Mouse (Mus musculus) heart, embryonic 16.5 days (tissue): ENCODE data around the gene Dcaf17. TPM values are rescaled to one million over a fixed set of nuclear protein-coding genes. Genes with fewer than 3 reads are reported as not detected.

Experiments
- ATAC-seq: fragments of 200-750 bp; cut with Nextera tagmentation; replicated peaks from 2 replicates; pipeline ENCODE4 v1.8.0; 2017; ENCODE audit warnings: moderate number of reproducible peaks; ENCODE audit not compliant: insufficient read depth, low FRiP score; ENCODE audit errors: extremely low read depth
- H3K27ac ChIP-seq: fragments of 300-500 bp; sonication (generic); 2 replicates; pipeline ENCODE4 v1.5.1; 2014; ENCODE audit warnings: mild to moderate bottlenecking, low read length, control low read depth, moderate library complexity
- H3K27me3 ChIP-seq: fragments of 300-500 bp; sonication (generic); 2 replicates; pipeline ENCODE4 v1.6.1; 2014; ENCODE audit warnings: low read length, mixed read lengths; ENCODE audit not compliant: control insufficient read depth, insufficient read depth
- H3K36me3 ChIP-seq: fragments of 300-500 bp; sonication (generic); 2 replicates; pipeline ENCODE4 v1.6.1; 2014; ENCODE audit not compliant: control insufficient read depth, insufficient read depth
- H3K4me1 ChIP-seq: fragments of 300-500 bp; sonication (generic); 2 replicates; pipeline ENCODE4 v1.6.1; 2014; ENCODE audit warnings: low read length, mixed read lengths; ENCODE audit not compliant: control insufficient read depth, insufficient read depth
- H3K4me2 ChIP-seq: fragments of 300-500 bp; sonication (generic); 2 replicates; pipeline ENCODE4 v1.6.1; 2014; ENCODE audit warnings: low read depth, mild to moderate bottlenecking, control low read depth, low read length
- H3K4me3 ChIP-seq: fragments of 300-500 bp; sonication (generic); 2 replicates; pipeline ENCODE4 v1.5.1; 2014; ENCODE audit warnings: mild to moderate bottlenecking, control low read depth, low read length
- H3K9ac ChIP-seq: fragments of 300-500 bp; sonication (generic); 2 replicates; pipeline ENCODE4 v1.6.1; 2014; ENCODE audit warnings: low read length, control low read depth
- H3K9me3 ChIP-seq: fragments of 300-500 bp; sonication (generic); replicated peaks from 2 replicates; pipeline ENCODE4 v1.6.1; 2016; ENCODE audit warnings: low read length; ENCODE audit not compliant: control insufficient read depth
- WGBS: fragments of 180-500 bp; shearing (Covaris S2); extraction: QIAGEN DNeasy Blood & Tissue Kit; methylation state at CpG from one replicate; pipeline ENCODE4 v1.1.7; 2014; 5-methylcytosine and 5-hydroxymethylcytosine counted together
- polyA plus RNA-seq: library from polyadenylated mRNA; unstranded; fragments of >200 nt; fragmentation: Nextera tagmentation; extraction: Ambion mirVana; gene quantifications from 2 replicates; pipeline ENCODE4 v1.2.1, GENCODE M21; 2015

Gene Dcaf17
- polyA plus RNA-seq = 19.9 and 21.5 TPM in 2 replicates

- H3K36me3 ChIP-seq = peaks cover 6% of the 10 kb centered on the region
- H3K9me3 ChIP-seq = no peaks in the 10 kb centered on the region
- H3K27ac ChIP-seq = peak within 1 kb of the TSS; percentile 91
- under 1% methylated on average over 57 of the region's 57 CpGs for WGBS
- H3K4me3 ChIP-seq = peak within 1 kb of the TSS; percentile 74
- H3K9ac ChIP-seq = peak within 1 kb of the TSS; percentile 95
- peak; percentile 98 for ATAC-seq
- H3K4me2 ChIP-seq = peak within 1 kb of the TSS; percentile 86
- H3K27me3 ChIP-seq = no peaks in the 10 kb centered on the region
- H3K4me1 ChIP-seq = peaks cover 8% of the 10 kb centered on the region
These were observed at the start of gene Dcaf17, which contains the start of gene Mettl8 for GRCm38 (mm10) chr2:71055300-71056114. Dcaf17 (plus strand) TSS chr2:71055328. Mettl8 (minus strand) TSS chr2:71055583.

- Histone ChIP-seq H3K4me2 (no peak overlapping the region), H3K27me3 (no peaks in the 10 kb centered on the region), H3K9me3 (peaks cover 3% of the 10 kb centered on the region; the same call in 1 of the 2 replicates), H3K27ac (no peak overlapping the region), H3K4me1 (no peaks in the 10 kb centered on the region), H3K9ac (no peak overlapping the region), H3K36me3 (no peaks in the 10 kb centered on the region), H3K4me3 (no peak overlapping the region)
- ATAC-seq = no peak
- WGBS = 86% methylated on average over 1 of the region's 1 CpGs
These were observed 43.3 kb upstream of the Dcaf17 start for GRCm38 (mm10) chr2:71011816-71012215.

GRCm38 (mm10) chr2:71013521-71013920 is 41.6 kb upstream of the Dcaf17 start:
- WGBS = 94% methylated on average over 7 of the region's 7 CpGs
- Histone ChIP-seq H3K9me3 (peaks cover 3% of the 10 kb centered on the region; the same call in 1 of the 2 replicates), H3K27ac (no peak overlapping the region), H3K4me2 (no peak overlapping the region), H3K27me3 (no peaks in the 10 kb centered on the region), H3K4me1 (no peaks in the 10 kb centered on the region), H3K9ac (no peak overlapping the region), H3K36me3 (no peaks in the 10 kb centered on the region), H3K4me3 (no peak overlapping the region)
- ATAC-seq = no peak

GRCm38 (mm10) chr2:71019277-71019676 is 35.9 kb upstream of the Dcaf17 start:
- H3K27me3 ChIP-seq = no peaks in the 10 kb centered on the region
- no peaks in the 10 kb centered on the region for H3K9me3 ChIP-seq
- no peaks in the 10 kb centered on the region for H3K36me3 ChIP-seq
- peak; percentile 72; the same call in 1 of the 2 replicates for ATAC-seq
- peaks cover 4% of the 10 kb centered on the region for H3K4me1 ChIP-seq
- H3K9ac ChIP-seq = peak overlapping the region; percentile 3; the same call in 1 of the 2 replicates
- H3K27ac ChIP-seq = peak overlapping the region; percentile 78
- WGBS = 42% methylated on average over 9 of the region's 9 CpGs
- peak overlapping the region; percentile 21; the same call in 1 of the 2 replicates for H3K4me2 ChIP-seq
- no peak overlapping the region for H3K4me3 ChIP-seq

- peak overlapping the region; percentile 78 for H3K27ac ChIP-seq
- peak overlapping the region; percentile 0; the same call in 1 of the 2 replicates for H3K4me2 ChIP-seq
- WGBS = 50% methylated on average over 8 of the region's 8 CpGs
These were observed 35.3 kb upstream of the Dcaf17 start for GRCm38 (mm10) chr2:71019704-71020375.

GRCm38 (mm10) chr2:71020674-71021073 is 34.5 kb upstream of the Dcaf17 start:
- ATAC-seq = no peak
- Histone ChIP-seq H3K36me3 (no peaks in the 10 kb centered on the region), H3K27me3 (no peaks in the 10 kb centered on the region), H3K9me3 (no peaks in the 10 kb centered on the region), H3K9ac (no peak overlapping the region), H3K4me1 (peaks cover 8% of the 10 kb centered on the region), H3K4me2 (no peak overlapping the region), H3K27ac (no peak overlapping the region), H3K4me3 (no peak overlapping the region)
- WGBS = 74% methylated on average over 8 of the region's 8 CpGs

More at GRCm38 (mm10) chr2:71019704-71020375, 35.3 kb upstream of the Dcaf17 start:
- Histone ChIP-seq H3K4me3 (no peak overlapping the region), H3K4me1 (peaks cover 4% of the 10 kb centered on the region), H3K9ac (peak overlapping the region; percentile 3; the same call in 1 of the 2 replicates), H3K36me3 (no peaks in the 10 kb centered on the region), H3K27me3 (no peaks in the 10 kb centered on the region), H3K9me3 (no peaks in the 10 kb centered on the region)
- peak; percentile 69 for ATAC-seq

GRCm38 (mm10) chr2:71022991-71023390 is 32.1 kb upstream of the Dcaf17 start:
- H3K4me3 ChIP-seq = no peak overlapping the region
- H3K27me3 ChIP-seq = no peaks in the 10 kb centered on the region
- 89% methylated on average over 6 of the region's 6 CpGs for WGBS
- no peak overlapping the region for H3K27ac ChIP-seq
- H3K9ac ChIP-seq = no peak overlapping the region
- H3K4me2 ChIP-seq = no peak overlapping the region
- ATAC-seq = no peak
- peaks cover 20% of the 10 kb centered on the region for H3K4me1 ChIP-seq
- no peaks in the 10 kb centered on the region for H3K36me3 ChIP-seq
- no peaks in the 10 kb centered on the region for H3K9me3 ChIP-seq

- H3K27ac ChIP-seq = no peak overlapping the region
- no peak for ATAC-seq
- 89% methylated on average over 6 of the region's 6 CpGs for WGBS
These were observed 31.1 kb upstream of the Dcaf17 start for GRCm38 (mm10) chr2:71023986-71024385.

More at GRCm38 (mm10) chr2:71023986-71024385, 31.1 kb upstream of the Dcaf17 start:
- no peaks in the 10 kb centered on the region for H3K27me3 ChIP-seq
- no peaks in the 10 kb centered on the region for H3K9me3 ChIP-seq
- peaks cover 20% of the 10 kb centered on the region for H3K4me1 ChIP-seq
- no peaks in the 10 kb centered on the region for H3K36me3 ChIP-seq
- no peak overlapping the region for H3K9ac ChIP-seq
- no peak overlapping the region for H3K4me3 ChIP-seq
- no peak overlapping the region for H3K4me2 ChIP-seq
